ENCODE assay signal across 24 mouse cellular contexts in the genomic region with DNA sequence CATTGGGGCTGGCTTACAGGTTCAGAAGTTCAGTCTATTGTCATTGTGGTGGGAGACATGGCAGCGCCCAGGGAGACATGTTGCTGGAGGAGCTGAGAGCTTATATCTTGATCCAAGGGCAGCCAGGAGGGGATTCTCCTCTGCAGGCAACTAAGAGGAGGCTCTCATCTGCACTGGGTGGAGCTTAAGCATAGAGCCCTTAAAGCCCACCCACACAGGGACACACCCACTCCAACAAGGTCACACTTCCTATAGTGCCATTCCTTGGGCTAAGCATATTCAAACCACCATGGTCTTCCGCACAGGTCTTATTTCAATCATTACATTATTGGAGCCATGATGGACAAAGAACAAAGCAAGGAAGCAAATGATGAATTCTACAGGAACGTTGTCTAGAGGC.
"Had no signal": no experiment of that assay in that cellular context is flagged by ENCODE, and none has a peak within 500 bp of the region (broad histone marks: within the 10 kb centered on the region; RNA-seq: fewer than 3 reads in every experiment).

No protein-coding gene starts in this region.

- H3K27ac ChIP-seq: heart, adult 2 months; hindbrain, embryonic 10.5 days; hindbrain, embryonic 12.5 days; hindbrain, embryonic 14.5 days; intestine, embryonic 15.5 days; layer of hippocampus, adult 2 months; left cerebral cortex, adult 2 months; limb, embryonic 10.5 days; limb, embryonic 12.5 days; liver, embryonic 13.5 days; liver, embryonic 15.5 days had no signal

- H3K9ac ChIP-seq: hindbrain, embryonic 12.5 days; hindbrain, embryonic 14.5 days; intestine, embryonic 15.5 days; limb, embryonic 12.5 days; liver, embryonic 13.5 days; liver, embryonic 15.5 days; liver, postnatal 0 days had no signal

- H3K4me1 ChIP-seq: hindbrain, embryonic 10.5 days; hindbrain, embryonic 12.5 days; intestine, embryonic 15.5 days; limb, embryonic 10.5 days; limb, embryonic 12.5 days; liver, embryonic 13.5 days; liver, embryonic 15.5 days had no signal

- DNase-seq: gastrocnemius, postnatal 14 days; gastrocnemius, postnatal 36 days; heart, adult 2 months; heart, postnatal 10 days; heart, postnatal 4 days; kidney, postnatal 10 days; kidney, postnatal 25 days; kidney, postnatal 4 days; liver; liver, embryonic 13.5 days; liver, postnatal 0 days had no signal

- H3K4me2 ChIP-seq: heart, embryonic 11.5 days; hindbrain, embryonic 12.5 days; hindbrain, embryonic 14.5 days; intestine, embryonic 15.5 days; limb, embryonic 12.5 days; liver, embryonic 11.5 days; liver, embryonic 13.5 days; liver, embryonic 15.5 days had no signal

- H3K4me3 ChIP-seq: heart, adult 2 months; hindbrain, embryonic 10.5 days; hindbrain, embryonic 12.5 days; intestine, embryonic 15.5 days; layer of hippocampus, adult 2 months; left cerebral cortex, adult 2 months; limb, embryonic 10.5 days; limb, embryonic 12.5 days; liver, embryonic 13.5 days; liver, embryonic 15.5 days had no signal

- H3K9me3 ChIP-seq: hindbrain, embryonic 10.5 days; hindbrain, embryonic 12.5 days; intestine, embryonic 15.5 days; limb, embryonic 10.5 days; limb, embryonic 12.5 days; liver, embryonic 13.5 days; liver, embryonic 15.5 days had no signal

- H3K36me3 ChIP-seq: hindbrain, embryonic 10.5 days; hindbrain, embryonic 12.5 days; intestine, embryonic 15.5 days; limb, embryonic 10.5 days; limb, embryonic 12.5 days; liver, embryonic 13.5 days; liver, embryonic 15.5 days had no signal

- ATAC-seq: hindbrain, embryonic 16.5 days; intestine, embryonic 15.5 days; intestine, postnatal 0 days; liver, postnatal 0 days had no signal

- H3K27me3 ChIP-seq: hindbrain, embryonic 12.5 days; intestine, embryonic 15.5 days; limb, embryonic 12.5 days; liver, embryonic 13.5 days; liver, embryonic 15.5 days had no signal
